Mouse (Mus musculus) stomach, postnatal 0 days (tissue): ENCODE measurements around the gene Actn2.

Experiments used
- CTCF ChIP-seq: IDR thresholded peaks from 2 replicates; pipeline ENCODE4 v1.5.1; 2016; ENCODE audit warnings: antibody characterized with exemption, low read depth, mild to moderate bottlenecking, moderate library complexity
- EP300 ChIP-seq: optimal IDR thresholded peaks from 2 replicates; pipeline ENCODE3; 2016; ENCODE audit warnings: antibody characterized with exemption

DNA sequence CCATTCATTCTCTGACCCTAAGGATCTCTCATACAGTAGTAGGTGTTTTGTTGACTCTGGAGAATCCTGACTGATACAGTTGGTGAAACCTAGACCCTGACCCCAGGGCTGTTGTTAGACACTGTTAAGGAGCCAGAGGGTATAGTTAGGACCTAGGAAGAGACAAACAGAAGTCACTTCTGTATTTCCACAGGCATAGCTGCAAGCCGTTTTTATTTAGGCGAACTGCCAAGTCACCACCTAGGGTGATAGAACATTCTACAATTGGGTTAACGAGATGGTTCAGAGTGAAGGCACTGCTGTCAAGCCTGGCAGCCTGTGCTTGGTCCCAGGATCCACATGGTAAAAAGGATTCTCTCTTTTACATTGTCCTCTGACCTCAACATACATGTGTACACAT lies 6.3 kb upstream of the Actn2 start:
- no peak for TF ChIP-seq CTCF
- TF ChIP-seq EP300 = no peak
